Mouse (Mus musculus) midbrain, embryonic 12.5 days (tissue): ENCODE data around the gene Gm28635. TPM values are rescaled to one million over a fixed set of nuclear protein-coding genes. Genes with fewer than 3 reads are reported as not detected.
"Not testable (repeated sequence)": the region's sequence is repeated elsewhere in the genome, so short reads cannot be mapped to it uniquely, and the experiment has no call there.

Source experiments
- ATAC-seq: fragments of 200-750 bp; cut with Nextera tagmentation; 2 replicates; pipeline ENCODE4 v1.8.0; 2017; ENCODE audit warnings: low read depth, moderate TSS enrichment, moderate library complexity; ENCODE audit not compliant: low FRiP score
- H3K27ac ChIP-seq: fragments of 300-500 bp; sonication (generic); replicated peaks from 2 replicates; pipeline ENCODE4 v1.5.1; 2016; ENCODE audit warnings: mild to moderate bottlenecking
- H3K27me3 ChIP-seq: fragments of 300-500 bp; sonication (generic); 2 replicates; pipeline ENCODE4 v1.6.1; 2016; ENCODE audit warnings: mild to moderate bottlenecking
- H3K36me3 ChIP-seq: fragments of 300-500 bp; sonication (generic); 2 replicates; pipeline ENCODE4 v1.6.1; 2016
- H3K4me1 ChIP-seq: fragments of 300-500 bp; sonication (generic); 2 replicates; pipeline ENCODE4 v1.6.1; 2016
- H3K4me2 ChIP-seq: fragments of 300-500 bp; sonication (generic); replicated peaks from 2 replicates; pipeline ENCODE4 v1.6.1; 2016; ENCODE audit warnings: mild to moderate bottlenecking, moderate library complexity
- H3K4me3 ChIP-seq: fragments of 300-500 bp; sonication (generic); 2 replicates; pipeline ENCODE4 v1.5.1; 2016; ENCODE audit warnings: mild to moderate bottlenecking
- H3K9ac ChIP-seq: fragments of 300-500 bp; sonication (generic); replicated peaks from 2 replicates; pipeline ENCODE4 v1.6.1; 2016; ENCODE audit warnings: mild to moderate bottlenecking, moderate library complexity
- H3K9me3 ChIP-seq: fragments of 300-500 bp; sonication (generic); 2 replicates; pipeline ENCODE4 v1.6.1; 2016; ENCODE audit warnings: mild to moderate bottlenecking
- WGBS: fragments of 180-500 bp; shearing (Covaris S2); methylation state at CpG from one replicate; pipeline ENCODE4 v1.1.7; 2016; 5-methylcytosine and 5-hydroxymethylcytosine counted together
- polyA plus RNA-seq: library from polyadenylated mRNA; unstranded; fragments of >200 nt; fragmentation: Nextera tagmentation; extraction: Ambion mirVana; gene quantifications from 2 replicates; pipeline ENCODE4 v1.2.1, GENCODE M21; 2016

Gene Gm28635
- polyA plus RNA-seq, 1 experiment from 2014 or later: not detected

- H3K4me2 ChIP-seq: peak within 1 kb of the TSS; percentile 87
- peaks cover 26% of the 10 kb centered on the region for H3K36me3 ChIP-seq
- peak within 1 kb of the TSS; percentile 86 for H3K9ac ChIP-seq
- H3K4me1 ChIP-seq: peaks cover 17% of the 10 kb centered on the region
- H3K4me3 ChIP-seq: peak within 1 kb of the TSS; percentile 98
- no peaks in the 10 kb centered on the region for H3K27me3 ChIP-seq
- 19% methylated on average over 8 of the region's 8 CpGs for WGBS
- peak within 1 kb of the TSS; percentile 56 for H3K27ac ChIP-seq
- no peak for ATAC-seq
- no peaks in the 10 kb centered on the region for H3K9me3 ChIP-seq
These were observed 1.2 kb upstream of the Gm28635 start, which contains the start of gene Tmx2 for GRCm38 (mm10) chr2:84679016-84679415. TSS of gene Tmx2 (minus strand) at chr2:84679140.

- H3K27ac ChIP-seq: peak overlapping the region; percentile 61; the same call in 1 of the 2 replicates
- H3K36me3 ChIP-seq: peaks cover 39% of the 10 kb centered on the region
These were observed 422 bp downstream of the Gm28635 start for GRCm38 (mm10) chr2:84677270-84677967.

GRCm38 (mm10) chr2:84671535-84671934 lies 6.3 kb downstream of the Gm28635 start:
- H3K4me2 ChIP-seq: peak overlapping the region; percentile 71; the same call in 1 of the 2 replicates
- peaks cover 45% of the 10 kb centered on the region for H3K36me3 ChIP-seq
- H3K9me3 ChIP-seq, H3K27me3 ChIP-seq, H3K27ac ChIP-seq, H3K9ac ChIP-seq, H3K4me3 ChIP-seq, ATAC-seq: not testable (repeated sequence)
- H3K4me1 ChIP-seq: peaks cover 11% of the 10 kb centered on the region
- WGBS: 82% methylated on average over 4 of the region's 5 CpGs

More at GRCm38 (mm10) chr2:84677270-84677967, 422 bp downstream of the Gm28635 start:
- Histone ChIP-seq H3K27me3 (no peaks in the 10 kb centered on the region), H3K4me1 (peaks cover 17% of the 10 kb centered on the region), H3K4me3 (peak overlapping the region; percentile 98), H3K4me2 (peak overlapping the region; percentile 65), H3K9me3 (no peaks in the 10 kb centered on the region), H3K9ac (peak overlapping the region; percentile 65)
- 11% methylated on average over 22 of the region's 22 CpGs for WGBS
- peak; percentile 53 for ATAC-seq

GRCm38 (mm10) chr2:84670569-84670933 lies 7.3 kb downstream of the Gm28635 start, which contains the start of gene Selenoh:
TSS of gene Selenoh (minus strand) at chr2:84670770.
- no peaks in the 10 kb centered on the region for H3K9me3 ChIP-seq
- 1% methylated on average over 20 of the region's 20 CpGs for WGBS
- ATAC-seq: peak; percentile 97
- H3K36me3 ChIP-seq: peaks cover 40% of the 10 kb centered on the region
- H3K27ac ChIP-seq: peak within 1 kb of the TSS; percentile 93
- H3K4me3 ChIP-seq: peak within 1 kb of the TSS; percentile 78
- peak within 1 kb of the TSS; percentile 71 for H3K4me2 ChIP-seq
- peaks cover 11% of the 10 kb centered on the region for H3K4me1 ChIP-seq
- H3K9ac ChIP-seq: peak within 1 kb of the TSS; percentile 85
- no peaks in the 10 kb centered on the region for H3K27me3 ChIP-seq

GRCm38 (mm10) chr2:84669828-84670568 lies 7.8 kb downstream of the Gm28635 start:
- H3K27me3 ChIP-seq: no peaks in the 10 kb centered on the region
- H3K9ac ChIP-seq: peak overlapping the region; percentile 85
- 4% methylated on average over 39 of the region's 39 CpGs for whole genome bisulfite sequencing
- peaks cover 35% of the 10 kb centered on the region for H3K36me3 ChIP-seq
- peak overlapping the region; percentile 93 for H3K27ac ChIP-seq
- peaks cover 11% of the 10 kb centered on the region for H3K4me1 ChIP-seq
- ATAC-seq: peak; percentile 84
- H3K4me2 ChIP-seq: peak overlapping the region; percentile 71
- H3K9me3 ChIP-seq: no peaks in the 10 kb centered on the region
- peak overlapping the region; percentile 78 for H3K4me3 ChIP-seq

- no peak overlapping the region for H3K4me2 ChIP-seq
- H3K36me3 ChIP-seq: peaks cover 10% of the 10 kb centered on the region; the same call in 1 of the 2 replicates
- ATAC-seq: no peak
- H3K4me1 ChIP-seq: peaks cover 11% of the 10 kb centered on the region
- H3K9ac ChIP-seq: no peak overlapping the region
- H3K9me3 ChIP-seq: 0 out of 2 replicates have a peak, but pooled peaks cover 3% of the 10 kb centered on the region
- H3K27me3 ChIP-seq: no peaks in the 10 kb centered on the region
- no peak overlapping the region for H3K4me3 ChIP-seq
- no peak overlapping the region for H3K27ac ChIP-seq
- WGBS: 69% methylated on average over 12 of the region's 12 CpGs
These were observed 11.8 kb downstream of the Gm28635 start for GRCm38 (mm10) chr2:84666081-84666480.

GRCm38 (mm10) chr2:84662866-84663265 lies 15.0 kb downstream of the Gm28635 start:
- H3K36me3 ChIP-seq: no peaks in the 10 kb centered on the region
- 0 out of 2 replicates have a peak, but pooled peaks cover 3% of the 10 kb centered on the region for H3K9me3 ChIP-seq
- H3K27me3 ChIP-seq: no peaks in the 10 kb centered on the region
- peak; percentile 42; the same call in 1 of the 2 replicates for ATAC-seq
- no peak overlapping the region for H3K27ac ChIP-seq
- H3K9ac ChIP-seq: no peak overlapping the region
- no peak overlapping the region for H3K4me2 ChIP-seq
- no peak overlapping the region for H3K4me3 ChIP-seq
- H3K4me1 ChIP-seq: no peaks in the 10 kb centered on the region
- WGBS: 22% methylated on average over 2 of the region's 2 CpGs

GRCm38 (mm10) chr2:84660253-84660652 lies 17.6 kb downstream of the Gm28635 start:
- H3K4me2 ChIP-seq: no peak overlapping the region
- no peak overlapping the region for H3K4me3 ChIP-seq
- 73% methylated on average over 3 of the region's 3 CpGs for WGBS

GRCm38 (mm10) chr2:84658806-84659205 lies 19.0 kb downstream of the Gm28635 start, which contains the start of gene Btbd18:
TSS of gene Btbd18 (plus strand) at chr2:84659079.
- WGBS: 92% methylated on average over 32 of the region's 32 CpGs
- Histone ChIP-seq H3K4me1 (no peaks in the 10 kb centered on the region), H3K36me3 (no peaks in the 10 kb centered on the region), H3K9ac (no peak within 1 kb of the TSS), H3K9me3 (0 out of 2 replicates have a peak, but pooled peaks cover 3% of the 10 kb centered on the region), H3K27ac (no peak within 1 kb of the TSS), H3K4me3 (no peak within 1 kb of the TSS), H3K4me2 (no peak within 1 kb of the TSS), H3K27me3 (no peaks in the 10 kb centered on the region)
- ATAC-seq: 0 out of 2 replicates have a peak, but pooled peaks have one; percentile 30

More at GRCm38 (mm10) chr2:84660253-84660652, 17.6 kb downstream of the Gm28635 start:
- no peaks in the 10 kb centered on the region for H3K27me3 ChIP-seq
- H3K9ac ChIP-seq: no peak overlapping the region
- 0 out of 2 replicates have a peak, but pooled peaks cover 3% of the 10 kb centered on the region for H3K9me3 ChIP-seq
- no peak overlapping the region for H3K27ac ChIP-seq
- no peaks in the 10 kb centered on the region for H3K4me1 ChIP-seq
- no peak for ATAC-seq
- no peaks in the 10 kb centered on the region for H3K36me3 ChIP-seq

GRCm38 (mm10) chr2:84655864-84656263 lies 22.0 kb downstream of the Gm28635 start:
- no peak overlapping the region for H3K27ac ChIP-seq
- no peaks in the 10 kb centered on the region for H3K4me1 ChIP-seq
- 62% methylated on average over 1 of the region's 1 CpGs for WGBS
- no peak for ATAC-seq
- H3K27me3 ChIP-seq: no peaks in the 10 kb centered on the region
- no peak overlapping the region for H3K4me2 ChIP-seq
- H3K36me3 ChIP-seq: no peaks in the 10 kb centered on the region
- H3K9ac ChIP-seq: no peak overlapping the region
- no peak overlapping the region for H3K4me3 ChIP-seq
- no peaks in the 10 kb centered on the region for H3K9me3 ChIP-seq

- H3K9ac ChIP-seq: no peak overlapping the region
- H3K27me3 ChIP-seq: no peaks in the 10 kb centered on the region
- H3K9me3 ChIP-seq: no peaks in the 10 kb centered on the region
- H3K27ac ChIP-seq: no peak overlapping the region
- no peak overlapping the region for H3K4me3 ChIP-seq
- no peaks in the 10 kb centered on the region for H3K36me3 ChIP-seq
- no peak overlapping the region for H3K4me2 ChIP-seq
- ATAC-seq: no peak
- H3K4me1 ChIP-seq: 0 out of 2 replicates have a peak, but pooled peaks cover 4% of the 10 kb centered on the region
These were observed 24.5 kb downstream of the Gm28635 start for GRCm38 (mm10) chr2:84653354-84653753.
